Mouse (Mus musculus): ENCODE measurements at regions not wholly inside any gene's neighbourhood (a gene's known extent, or its start where the extent isn't known, plus 50 kb on each side); places are given as distances from the start of the nearest gene placed in this dataset.

- no peak for DNase-seq (ENCODE audit: low read depth, low spot score)
Observed at GRCm38 (mm10) chr6:117416461-117416860, 248.1 kb downstream of the Cxcl12 start.

DNA sequence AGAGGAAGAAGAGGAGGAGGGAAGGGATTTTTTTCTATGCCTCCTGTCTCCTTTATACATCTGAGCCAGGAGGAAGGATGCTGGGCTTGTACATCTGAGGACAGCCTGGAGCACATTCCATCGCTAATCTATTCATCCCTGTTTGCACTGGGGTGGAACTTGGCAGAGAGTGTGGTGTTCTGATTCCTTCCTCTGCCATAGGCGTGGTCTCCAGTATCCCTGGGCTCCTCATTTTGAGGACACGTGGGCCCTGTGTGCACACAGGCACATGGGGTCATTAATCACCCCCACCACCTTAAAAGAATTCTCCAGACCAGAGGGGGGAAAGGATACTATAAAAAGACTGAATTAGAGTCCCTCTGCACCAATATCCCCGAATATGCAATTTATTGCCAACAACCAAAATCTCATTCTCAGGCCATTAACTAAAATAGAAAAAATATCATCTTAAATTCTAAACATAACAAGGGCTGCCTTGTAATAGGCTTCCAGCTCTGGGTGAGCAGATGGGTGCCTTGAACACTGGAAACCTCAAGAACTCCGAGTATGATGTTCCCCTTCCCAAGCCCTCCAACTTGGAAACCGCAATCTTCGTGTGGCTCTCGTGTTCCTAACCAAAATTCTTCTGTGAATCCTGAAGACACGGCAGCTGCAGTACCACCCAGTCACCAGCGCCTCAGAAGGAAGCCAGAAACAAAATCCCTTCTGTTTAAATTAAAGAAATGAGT lies 254.7 kb downstream of the Cxcl12 start:
- DNase-seq (ENCODE audit: low read depth, low spot score) = no peak

DNA sequence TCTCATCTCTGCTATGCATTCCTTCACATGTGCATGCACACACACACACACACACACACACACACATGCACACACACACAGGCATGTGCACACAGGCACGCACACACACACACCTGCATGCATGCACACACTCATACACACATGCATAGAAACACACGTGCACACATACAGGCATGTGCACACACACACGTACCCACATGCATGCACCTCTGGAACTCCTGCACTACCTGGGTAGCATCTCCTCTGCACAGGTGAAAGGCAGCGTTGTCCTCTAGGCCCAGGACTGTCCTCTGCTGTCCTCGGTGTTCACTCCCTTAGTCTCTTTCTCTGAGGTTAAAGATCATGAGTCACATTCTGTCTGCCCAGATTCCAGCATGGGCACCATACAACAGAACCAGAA lies 258.0 kb downstream of the Cxcl12 start:
- no peak for DNase-seq (ENCODE audit: low read depth, low spot score)

DNA sequence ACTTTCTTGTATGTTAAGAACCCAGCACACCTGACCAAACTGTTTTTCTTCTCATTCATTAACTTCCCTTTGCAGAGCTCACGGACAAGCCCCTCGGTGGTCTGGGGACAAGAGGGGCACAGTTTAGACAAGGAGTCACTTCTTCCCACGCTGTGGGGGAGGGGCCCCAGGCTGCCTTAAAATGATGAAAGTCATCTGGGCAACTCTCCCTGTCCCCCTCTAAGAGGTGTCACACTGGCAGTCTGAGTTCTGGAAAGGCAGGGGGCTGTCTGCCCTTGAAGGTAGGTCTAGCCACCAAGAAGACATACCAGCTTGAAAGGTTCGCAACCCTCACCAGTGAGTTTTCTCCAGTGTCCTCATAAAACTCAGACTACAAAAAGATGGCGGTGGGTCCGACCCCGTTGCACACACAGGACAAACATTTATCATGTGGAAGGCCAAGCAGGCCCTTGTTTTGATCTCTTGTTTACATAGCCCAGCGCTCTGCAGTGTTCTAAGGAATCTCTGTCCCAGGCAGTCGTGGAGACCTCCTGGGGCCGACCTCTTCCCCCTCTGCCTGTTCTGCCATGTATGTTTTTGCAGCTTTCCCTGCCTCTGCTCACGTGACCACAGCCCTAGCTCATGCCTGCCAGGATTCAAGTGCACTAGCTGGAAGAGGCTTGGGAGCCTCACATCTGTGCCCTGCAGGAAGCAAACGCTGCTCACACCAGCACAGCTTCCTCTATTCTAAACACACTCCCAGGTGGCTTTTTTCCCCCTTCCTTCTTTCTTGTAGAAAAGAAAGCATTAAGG lies 259.2 kb downstream of the Cxcl12 start:
- DNase-seq (ENCODE audit: low read depth, low spot score) = no peak

DNA sequence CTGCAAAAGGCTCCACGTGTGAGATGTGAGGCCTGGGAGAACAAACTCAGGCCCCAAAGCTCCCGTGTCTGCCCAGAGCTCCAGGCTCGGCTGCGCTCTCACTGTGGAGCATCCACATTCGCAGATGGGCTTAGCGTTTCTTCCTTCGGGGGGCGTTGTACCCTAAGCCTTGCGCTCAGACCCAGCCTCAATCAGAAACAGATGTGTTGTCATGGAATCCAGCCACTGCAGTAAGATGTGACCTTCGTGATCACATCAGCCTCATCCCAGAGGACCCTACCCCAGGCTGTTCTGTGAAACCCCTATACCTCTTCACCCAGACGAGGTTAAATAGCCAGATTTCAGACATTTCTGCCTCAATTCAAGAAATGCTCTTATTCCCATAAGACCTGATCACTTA lies 260.1 kb downstream of the Cxcl12 start:
- DNase-seq (ENCODE audit: low read depth, low spot score) = no peak

GRCm38 (mm10) chr6:117430876-117431781 lies 262.8 kb downstream of the Cxcl12 start:
- no peak for DNase-seq (ENCODE audit: low read depth, low spot score)

GRCm38 (mm10) chr6:117436851-117437250 lies 268.5 kb downstream of the Cxcl12 start:
- DNase-seq (ENCODE audit: low read depth, low spot score) = no peak

GRCm38 (mm10) chr6:117437411-117438101 lies 269.2 kb downstream of the Cxcl12 start:
- no peak for DNase-seq (ENCODE audit: low read depth, low spot score)

DNA sequence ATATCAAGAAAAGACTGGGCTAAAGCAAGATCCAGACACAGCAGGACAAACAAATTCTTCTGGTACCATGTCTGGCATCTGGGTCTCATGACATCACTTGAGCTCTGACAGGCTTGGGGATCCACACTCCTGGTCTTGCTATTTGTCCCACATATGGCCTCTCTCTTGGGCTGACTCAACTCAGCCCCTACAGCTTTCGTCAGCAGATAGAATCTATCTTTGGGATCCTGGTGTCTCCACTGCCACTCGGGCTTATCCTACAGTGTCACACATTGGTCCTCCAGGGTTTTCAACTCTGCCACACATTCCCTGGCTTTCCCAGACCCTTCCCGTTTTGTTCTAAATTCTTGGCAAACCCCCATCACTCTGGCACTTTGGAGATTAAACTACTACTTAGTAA lies 280.3 kb downstream of the Cxcl12 start:
- DNase-seq (ENCODE audit: low read depth, low spot score) = no peak

GRCm38 (mm10) chr6:117451001-117451400 lies 282.7 kb downstream of the Cxcl12 start:
- no peak for DNase-seq (ENCODE audit: low read depth, low spot score)

GRCm38 (mm10) chr6:117460193-117460592 lies 291.9 kb downstream of the Cxcl12 start:
- DNase-seq (ENCODE audit: low read depth, low spot score) = no peak

GRCm38 (mm10) chr6:117465165-117465564 lies 296.8 kb downstream of the Cxcl12 start:
- DNase-seq (ENCODE audit: low read depth, low spot score) = no peak

GRCm38 (mm10) chr6:117465606-117466174 lies 297.4 kb downstream of the Cxcl12 start:
- no peak for DNase-seq (ENCODE audit: low read depth, low spot score)

DNA sequence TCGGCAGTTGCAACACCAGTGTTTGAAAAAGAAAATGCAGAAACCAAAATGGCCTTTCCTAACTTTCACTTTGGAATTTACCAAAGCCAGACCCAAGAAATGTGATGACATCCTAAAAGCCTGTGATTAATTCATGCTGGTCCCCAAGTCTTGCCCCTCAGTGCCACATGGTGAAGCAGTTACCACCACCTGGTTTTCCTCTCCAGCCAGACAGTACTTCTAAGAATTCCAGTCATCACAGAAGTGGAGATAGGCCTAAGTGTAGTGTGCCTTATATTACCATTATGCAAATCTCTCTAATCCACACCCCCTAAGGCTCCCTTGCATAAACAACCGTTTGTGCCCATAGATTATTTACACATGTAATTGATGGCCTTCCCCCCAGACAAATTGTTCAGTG lies 311.0 kb downstream of the Cxcl12 start:
- no peak for DNase-seq (ENCODE audit: low read depth, low spot score)

DNA sequence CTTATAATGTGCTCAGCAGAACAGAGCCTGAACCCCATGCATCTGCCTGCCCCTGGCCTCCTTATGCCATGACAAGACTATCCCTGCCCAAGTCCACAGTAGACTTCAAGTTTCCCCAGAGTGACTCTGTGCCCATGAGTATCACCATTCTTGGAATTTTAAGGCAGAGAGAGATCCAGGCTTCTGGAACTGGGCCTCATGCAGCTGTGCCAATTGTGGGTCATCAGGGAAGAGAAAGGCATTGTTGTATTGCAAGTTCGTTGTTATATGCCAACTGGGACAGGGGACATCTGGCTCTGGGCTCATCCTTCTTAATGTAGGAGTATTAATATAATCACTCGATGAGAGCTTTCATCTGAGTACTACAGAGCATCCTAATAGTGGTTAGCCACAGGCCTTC lies 312.1 kb downstream of the Cxcl12 start:
- no peak for DNase-seq (ENCODE audit: low read depth, low spot score)

GRCm38 (mm10) chr6:117489161-117489560 lies 320.8 kb downstream of the Cxcl12 start:
- no peak for DNase-seq (ENCODE audit: low read depth, low spot score)

DNA sequence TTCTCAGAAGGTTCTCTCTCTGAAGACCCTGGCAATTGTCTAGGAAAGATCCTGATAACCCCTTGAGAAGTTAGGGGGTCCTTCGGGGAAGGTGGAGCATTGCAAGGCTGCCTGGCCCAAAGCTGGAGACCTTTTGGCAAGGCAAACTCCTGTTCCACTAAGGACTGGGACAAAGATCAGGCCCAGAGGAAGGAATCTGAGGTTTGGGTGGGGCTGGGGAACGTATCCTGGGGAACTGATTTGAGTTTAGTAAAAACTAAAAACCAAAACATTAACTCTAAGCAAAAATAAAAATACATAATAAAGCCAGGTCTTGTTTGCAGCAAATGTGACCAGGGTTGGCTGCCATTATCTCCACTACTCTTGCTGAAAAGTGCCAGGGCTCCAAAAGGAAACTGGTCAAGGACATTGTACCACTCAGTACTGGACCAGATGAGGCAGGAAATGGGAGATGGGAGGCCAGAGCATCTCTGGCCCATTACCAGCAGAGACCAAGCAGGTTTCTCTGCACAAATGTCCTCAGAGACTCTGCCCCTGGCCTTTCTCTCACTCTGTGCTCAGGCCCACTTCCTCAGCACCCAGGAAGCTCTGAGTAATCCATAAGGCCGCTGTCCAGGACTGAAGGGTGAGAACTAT lies 321.5 kb downstream of the Cxcl12 start:
- DNase-seq (ENCODE audit: low read depth, low spot score) = no peak

DNA sequence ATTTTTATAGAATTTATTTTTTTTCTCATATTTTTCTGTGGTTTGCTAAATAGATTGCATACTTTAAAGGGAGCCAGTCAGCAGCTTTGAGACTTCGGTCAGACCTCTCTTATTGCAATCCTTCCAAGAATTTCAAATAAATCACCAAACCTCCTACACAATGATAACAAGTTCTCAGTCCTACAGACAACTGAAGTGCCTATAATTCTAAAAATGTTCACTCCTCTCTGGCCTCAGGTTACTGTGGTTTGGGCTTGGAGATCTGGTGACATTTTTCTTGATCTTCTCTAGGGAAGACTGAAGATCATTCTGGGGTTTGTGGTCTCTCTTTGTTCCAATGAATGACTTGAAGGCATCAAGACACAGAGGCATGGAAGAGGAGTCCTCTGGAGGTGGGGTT lies 326.6 kb downstream of the Cxcl12 start:
- DNase-seq (ENCODE audit: low read depth, low spot score) = no peak

- no peak for DNase-seq (ENCODE audit: low read depth, low spot score)
Observed at GRCm38 (mm10) chr6:117497337-117497736, 329.0 kb downstream of the Cxcl12 start.

DNA sequence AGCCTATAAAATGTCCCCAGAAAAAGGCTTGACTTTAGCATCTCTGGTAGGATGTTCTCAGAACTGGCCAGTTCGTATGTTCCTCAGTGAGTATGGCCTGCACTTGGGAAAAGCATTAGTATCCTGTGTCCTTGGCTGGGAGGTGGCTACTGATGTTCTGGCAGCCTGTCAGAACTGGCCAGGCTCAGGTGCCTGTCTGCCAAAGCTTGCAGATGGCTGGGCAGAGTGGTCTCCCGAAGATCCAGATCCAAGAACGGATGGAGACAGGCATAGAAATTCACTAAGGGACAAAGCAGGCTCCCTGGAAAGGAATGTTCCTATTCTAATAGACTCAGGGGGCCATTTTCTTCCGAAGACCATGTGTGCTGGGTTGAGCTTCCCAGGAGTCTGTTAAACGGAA lies 329.6 kb downstream of the Cxcl12 start:
- DNase-seq (ENCODE audit: low read depth, low spot score) = no peak

GRCm38 (mm10) chr6:117502346-117502745 lies 334.0 kb downstream of the Cxcl12 start:
- DNase-seq (ENCODE audit: low read depth, low spot score) = no peak
